Mouse (Mus musculus) mesoderm, embryonic 11.5 days (tissue): ENCODE data around the gene Corin.

ENCODE experiments used
- DNase-seq: peaks from one replicate; pipeline ENCODE4 v3.0.0-alpha.2; 2012; ENCODE audit warnings: low read depth, low spot score

The Corin gene

DNA sequence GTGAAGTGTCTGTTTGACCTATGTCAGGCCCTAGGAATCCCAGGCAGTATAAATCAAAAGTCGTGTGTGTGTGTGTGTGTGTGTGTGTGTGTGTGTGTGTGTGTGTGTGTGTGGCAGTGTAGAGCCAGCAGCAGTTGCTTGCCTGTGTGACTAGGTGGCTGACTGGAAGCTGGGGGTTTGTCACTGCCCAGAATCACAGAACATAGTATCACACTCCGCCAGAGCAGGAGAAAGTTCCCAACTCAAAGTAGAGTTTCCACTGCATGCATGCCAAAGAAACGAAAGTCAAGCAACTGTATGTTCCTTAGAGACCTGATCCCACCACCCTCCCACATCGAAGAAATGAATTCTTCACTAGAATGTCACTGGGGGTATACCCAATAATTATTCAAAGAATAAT lies 61.3 kb downstream of the Corin start:
- DNase-seq = peak; percentile 34

GRCm38 (mm10) chr5:72441181-72441580 lies 63.1 kb downstream of the Corin start:
- DNase-seq = no peak

DNA sequence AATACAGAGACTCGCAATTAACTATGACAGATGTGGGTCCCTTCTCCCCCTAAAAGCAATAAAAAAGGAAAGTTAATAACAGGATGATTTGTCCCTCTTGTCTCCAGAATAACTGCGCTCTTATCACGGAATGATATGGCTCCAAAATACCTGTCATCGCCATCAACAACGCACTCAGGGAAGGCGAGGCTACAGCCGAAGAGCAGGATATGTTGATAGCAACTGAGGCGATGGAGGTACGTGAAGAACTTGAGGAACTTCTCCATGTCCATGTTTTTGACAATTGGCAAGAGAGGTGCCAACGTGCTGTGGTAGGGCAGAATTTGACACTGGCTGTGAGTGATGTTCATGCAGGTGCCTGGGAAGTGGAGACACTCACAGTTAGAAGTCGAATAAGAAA lies 69.2 kb downstream of the Corin start:
- no peak for DNase-seq

DNA sequence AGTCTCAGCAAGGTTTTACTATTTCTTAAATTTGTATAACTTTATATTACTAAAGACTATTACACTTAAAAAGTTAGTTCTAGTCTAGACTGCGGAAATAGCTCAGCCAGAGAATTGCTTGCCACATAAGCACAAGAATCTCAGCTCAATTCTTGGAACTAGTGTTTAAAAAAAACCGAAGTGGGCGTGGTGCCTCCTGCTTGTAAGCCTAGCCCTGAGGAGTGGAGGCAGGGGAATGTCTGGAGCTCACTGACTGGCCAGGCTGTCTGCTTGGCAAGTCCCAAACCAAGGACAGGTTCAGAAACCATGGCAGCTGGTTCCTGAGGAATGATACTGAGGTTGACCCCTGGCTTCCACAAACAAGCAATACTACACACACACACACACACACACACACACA lies 72.4 kb downstream of the Corin start:
- no peak for DNase-seq

- DNase-seq = no peak
These were observed 76.7 kb downstream of the Corin start for GRCm38 (mm10) chr5:72427556-72427955.

- DNase-seq = no peak
These were observed 78.8 kb downstream of the Corin start for GRCm38 (mm10) chr5:72425342-72426010.

- DNase-seq = peak; percentile 49
These were observed 92.4 kb downstream of the Corin start for GRCm38 (mm10) chr5:72411874-72412329.

- no peak for DNase-seq
These were observed 93.4 kb downstream of the Corin start for GRCm38 (mm10) chr5:72410841-72411240.

DNA sequence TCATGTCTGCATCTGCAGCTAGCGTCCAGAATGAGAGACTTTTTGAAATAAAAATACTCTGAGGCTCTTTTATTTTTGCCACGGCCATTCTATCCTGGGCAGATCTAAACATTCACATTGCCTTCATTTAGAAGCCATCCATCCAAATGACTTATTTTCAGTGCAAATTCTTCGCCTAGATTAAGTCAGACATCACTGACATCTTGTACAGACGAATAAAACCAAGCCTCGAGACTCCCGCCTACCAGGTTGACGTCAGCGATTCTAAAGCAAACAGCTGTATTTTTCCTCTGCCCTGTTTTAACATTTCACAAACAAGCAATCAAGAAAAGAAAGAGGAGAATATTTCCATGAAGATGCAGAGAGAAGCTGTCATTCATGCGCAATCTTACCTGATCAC lies 100.9 kb downstream of the Corin start:
- no peak for DNase-seq

- peak; percentile 47 for DNase-seq
These were observed 101.4 kb downstream of the Corin start for GRCm38 (mm10) chr5:72402913-72403312.

DNA sequence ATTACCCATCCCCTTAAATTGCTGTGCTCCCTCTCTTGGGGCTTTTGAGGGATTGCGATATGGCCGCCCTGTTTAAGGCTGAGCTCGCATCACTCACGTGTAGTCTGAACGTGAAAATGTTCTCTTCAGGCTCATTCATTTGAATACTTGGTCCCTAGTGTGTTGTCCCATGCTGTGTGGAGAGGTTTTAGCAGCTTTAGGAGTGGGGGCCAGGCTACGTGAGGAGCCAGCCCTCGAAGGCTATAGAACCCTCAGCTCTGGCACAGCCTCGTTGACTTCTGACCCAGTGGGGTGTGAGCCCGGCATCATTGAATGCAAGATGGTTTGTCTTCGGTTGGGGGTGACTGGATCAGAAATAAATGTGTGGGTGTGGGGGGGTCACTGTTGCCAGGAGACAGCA lies 102.5 kb downstream of the Corin start:
- no peak for DNase-seq

DNA sequence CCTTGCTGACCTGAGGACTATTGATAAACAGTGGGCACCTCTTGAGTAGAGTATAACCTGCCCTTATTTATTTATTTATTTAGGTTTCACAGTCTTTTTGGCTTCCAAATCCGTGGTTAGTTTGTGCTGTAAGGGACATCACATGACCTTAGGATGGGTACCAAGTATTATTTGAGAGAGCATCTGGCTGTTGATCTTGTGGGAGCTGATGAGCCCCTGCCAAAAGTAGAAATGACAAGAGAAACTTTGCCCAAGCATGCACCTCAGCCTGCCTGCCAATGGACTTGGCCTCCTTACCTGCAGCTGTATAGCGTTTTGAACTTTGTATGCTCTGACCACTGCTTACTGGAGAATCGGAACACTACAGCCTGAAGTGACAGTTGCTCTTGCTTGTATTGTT lies 103.0 kb downstream of the Corin start:
- no peak for DNase-seq

DNA sequence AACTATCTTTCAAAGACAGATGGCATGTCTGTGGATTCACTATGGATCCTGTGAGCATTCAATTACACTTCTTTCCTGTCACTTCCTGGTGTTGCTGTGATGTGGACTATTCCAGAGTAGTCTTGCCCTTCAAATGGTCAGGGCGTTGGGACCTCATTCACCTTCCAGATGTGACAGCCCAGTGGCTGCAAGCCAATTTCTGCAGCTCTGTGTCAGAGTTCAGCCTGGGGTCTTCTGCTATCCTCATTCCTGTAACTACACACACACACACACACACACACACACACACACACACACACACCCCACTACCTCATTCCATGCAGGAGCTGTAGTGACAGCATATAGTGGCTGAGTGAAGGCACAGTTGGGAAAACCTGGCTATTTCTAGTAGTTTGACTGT lies 122.1 kb downstream of the Corin start:
- no peak for DNase-seq

DNA sequence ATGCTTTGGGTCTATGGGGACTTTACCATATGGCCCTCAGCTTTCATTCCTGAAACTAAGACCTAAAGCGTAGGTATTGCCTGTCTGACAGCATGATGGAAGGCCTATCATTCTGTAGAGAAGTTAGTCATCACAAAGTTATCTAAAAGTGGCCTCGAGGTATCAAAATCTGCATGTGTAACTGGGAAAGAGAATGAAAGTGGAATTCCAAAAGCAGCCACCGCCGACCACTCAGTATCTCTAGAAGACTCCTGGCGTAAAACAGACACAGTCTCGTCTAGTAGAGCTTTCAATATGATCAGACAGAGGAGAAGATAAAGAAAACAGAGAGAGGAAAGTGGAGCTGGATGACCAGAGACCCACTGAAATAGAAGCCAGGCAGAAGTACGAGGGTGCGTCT lies 123.7 kb downstream of the Corin start:
- no peak for DNase-seq

DNA sequence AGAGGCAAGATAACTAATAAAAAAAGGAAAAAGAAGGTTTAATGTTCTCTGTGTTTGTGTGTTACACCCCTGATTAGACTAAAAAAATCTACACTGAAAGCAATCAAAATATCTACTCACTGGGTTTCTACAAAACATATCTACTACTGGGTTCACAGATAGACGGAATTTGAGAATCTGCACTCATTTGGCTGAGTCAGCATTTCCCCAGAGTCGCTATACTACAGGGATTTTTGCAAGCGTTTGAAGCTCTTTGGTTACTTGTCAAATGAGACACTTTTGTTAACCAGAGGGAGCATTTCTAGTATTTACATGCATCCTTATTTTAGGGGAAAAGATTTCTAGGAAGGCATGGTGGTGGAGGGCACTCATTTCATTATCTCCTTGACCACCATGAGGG lies 136.3 kb downstream of the Corin start:
- DNase-seq = no peak

DNA sequence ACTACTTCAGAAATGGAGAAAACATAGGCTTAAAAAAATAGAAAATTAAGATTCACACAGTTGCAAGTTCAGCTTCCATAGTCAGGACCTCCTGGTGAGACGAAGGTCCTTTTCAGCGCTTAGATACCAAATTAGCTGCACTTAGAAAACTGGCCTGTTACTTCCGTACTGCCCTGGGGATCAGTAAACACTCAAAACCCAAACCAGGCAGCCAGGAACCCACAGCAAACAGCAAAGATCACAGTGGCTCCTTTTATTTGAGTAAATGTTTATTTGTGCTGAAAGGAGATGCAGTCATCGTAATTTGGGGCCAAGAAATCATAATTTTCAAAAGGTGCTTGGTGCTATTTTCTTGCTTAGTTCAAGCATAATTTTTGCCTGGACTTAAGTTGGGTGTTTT lies 138.5 kb downstream of the Corin start:
- DNase-seq = no peak

- DNase-seq = no peak
These were observed 140.4 kb downstream of the Corin start for GRCm38 (mm10) chr5:72363838-72364237.

GRCm38 (mm10) chr5:72353746-72354145 lies 150.5 kb downstream of the Corin start:
- DNase-seq = no peak

- DNase-seq = peak; percentile 67
These were observed 154.1 kb downstream of the Corin start for GRCm38 (mm10) chr5:72350081-72350758.

GRCm38 (mm10) chr5:72348591-72348990 lies 155.7 kb downstream of the Corin start:
- no peak for DNase-seq

DNA sequence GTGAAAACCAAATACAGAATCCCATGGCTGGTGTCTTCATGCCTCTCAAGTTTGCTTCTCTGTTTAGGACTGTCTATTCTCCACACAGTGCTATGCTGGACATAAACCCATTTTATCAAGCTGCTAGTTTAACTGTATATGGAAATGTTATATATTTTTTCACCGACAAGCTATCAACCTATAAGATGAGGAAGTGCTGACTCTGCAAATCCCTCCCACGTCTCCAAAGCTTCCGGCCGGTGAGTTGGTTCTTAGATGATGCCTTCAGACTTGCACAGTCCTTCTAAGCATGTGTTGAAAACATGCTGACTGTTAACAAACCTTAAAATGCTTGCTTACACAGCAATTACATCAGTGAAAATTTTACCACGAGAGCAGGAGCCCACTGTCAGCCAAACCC lies 168.4 kb downstream of the Corin start:
- DNase-seq = no peak

- no peak for DNase-seq
These were observed 171.4 kb downstream of the Corin start for GRCm38 (mm10) chr5:72332901-72333300.

DNA sequence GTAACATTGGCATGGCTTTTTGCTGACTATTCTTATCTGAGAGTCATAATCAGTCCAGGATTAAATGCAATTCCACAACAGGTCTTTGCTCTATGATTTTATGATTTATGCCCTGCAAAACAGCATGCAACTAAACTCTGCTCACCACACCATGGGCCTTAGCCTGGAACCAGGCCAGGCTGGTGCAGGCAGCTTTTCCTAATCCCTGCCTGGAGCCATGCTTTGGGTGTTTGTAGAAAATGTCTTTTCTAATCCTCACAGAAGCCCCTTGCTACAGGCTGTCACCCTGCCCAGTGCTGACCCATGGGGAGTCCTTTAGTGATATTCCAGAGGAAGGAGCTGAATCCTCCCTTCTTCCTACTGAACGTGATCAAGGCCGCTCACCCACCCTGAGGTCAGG lies 173.1 kb downstream of the Corin start:
- DNase-seq = no peak
